Mouse (Mus musculus) adipocyte (in vitro differentiated cells): ENCODE measurements around the gene Iqch.

Source experiments
- DNase-seq: peaks from one replicate; pipeline ENCODE4 v3.0.0-alpha.2; 2016; ENCODE audit warnings: low spot score

The Iqch gene

GRCm38 (mm10) chr9:63612565-63613515 is 10.5 kb upstream of the Iqch start:
- DNase-seq: peak; percentile 48

- peak; percentile 10 for DNase-seq
Observed at GRCm38 (mm10) chr9:63611967-63612366, 9.7 kb upstream of the Iqch start.

GRCm38 (mm10) chr9:63610841-63611366 is 8.6 kb upstream of the Iqch start:
- DNase-seq: peak; percentile 85

GRCm38 (mm10) chr9:63610231-63610630 is 7.9 kb upstream of the Iqch start:
- peak; percentile 37 for DNase-seq

GRCm38 (mm10) chr9:63609776-63610175 is 7.5 kb upstream of the Iqch start:
- DNase-seq: peak; percentile 66

- no peak for DNase-seq
Observed at GRCm38 (mm10) chr9:63609246-63609645, 7.0 kb upstream of the Iqch start.

- DNase-seq: peak; percentile 22
Observed at GRCm38 (mm10) chr9:63608006-63608405, 5.7 kb upstream of the Iqch start.

- DNase-seq: peak; percentile 7
Observed at GRCm38 (mm10) chr9:63606594-63606993, 4.3 kb upstream of the Iqch start.

GRCm38 (mm10) chr9:63603849-63604248 is 1.6 kb upstream of the Iqch start:
- DNase-seq: peak; percentile 17

- no peak for DNase-seq
Observed at GRCm38 (mm10) chr9:63596660-63597059, 5.6 kb downstream of the Iqch start.

GRCm38 (mm10) chr9:63595652-63596051 is 6.6 kb downstream of the Iqch start:
- no peak for DNase-seq

- DNase-seq: no peak
Observed at GRCm38 (mm10) chr9:63595032-63595431, 7.3 kb downstream of the Iqch start.

GRCm38 (mm10) chr9:63591661-63592256 is 10.5 kb downstream of the Iqch start:
- DNase-seq: no peak

- DNase-seq: no peak
Observed at GRCm38 (mm10) chr9:63590592-63590991, 11.7 kb downstream of the Iqch start.

- no peak for DNase-seq
Observed at GRCm38 (mm10) chr9:63589209-63589608, 13.1 kb downstream of the Iqch start.

GRCm38 (mm10) chr9:63585251-63585650 is 17.0 kb downstream of the Iqch start:
- DNase-seq: no peak

GRCm38 (mm10) chr9:63581778-63582177 is 20.5 kb downstream of the Iqch start:
- no peak for DNase-seq

GRCm38 (mm10) chr9:63580046-63580445 is 22.2 kb downstream of the Iqch start:
- DNase-seq: no peak

- DNase-seq: no peak
Observed at GRCm38 (mm10) chr9:63579644-63580043, 22.6 kb downstream of the Iqch start.

GRCm38 (mm10) chr9:63577469-63577868 is 24.8 kb downstream of the Iqch start:
- DNase-seq: no peak

GRCm38 (mm10) chr9:63572874-63573273 is 29.4 kb downstream of the Iqch start:
- DNase-seq: no peak

GRCm38 (mm10) chr9:63571895-63572294 is 30.4 kb downstream of the Iqch start:
- no peak for DNase-seq

- DNase-seq: no peak
Observed at GRCm38 (mm10) chr9:63568808-63569207, 33.5 kb downstream of the Iqch start.
